Mouse (Mus musculus): Measurements from ENCODE around the gene Rpl7a. TPM values are rescaled to one million over a fixed set of nuclear protein-coding genes. Genes with fewer than 3 reads are reported as not detected.
A peak's percentile ranks its signal among the peaks of the same experiment; 100 is the strongest.

The Rpl7a gene
- total RNA-seq, 2 experiments from 2014 or later: 490 to 502 TPM

DNA sequence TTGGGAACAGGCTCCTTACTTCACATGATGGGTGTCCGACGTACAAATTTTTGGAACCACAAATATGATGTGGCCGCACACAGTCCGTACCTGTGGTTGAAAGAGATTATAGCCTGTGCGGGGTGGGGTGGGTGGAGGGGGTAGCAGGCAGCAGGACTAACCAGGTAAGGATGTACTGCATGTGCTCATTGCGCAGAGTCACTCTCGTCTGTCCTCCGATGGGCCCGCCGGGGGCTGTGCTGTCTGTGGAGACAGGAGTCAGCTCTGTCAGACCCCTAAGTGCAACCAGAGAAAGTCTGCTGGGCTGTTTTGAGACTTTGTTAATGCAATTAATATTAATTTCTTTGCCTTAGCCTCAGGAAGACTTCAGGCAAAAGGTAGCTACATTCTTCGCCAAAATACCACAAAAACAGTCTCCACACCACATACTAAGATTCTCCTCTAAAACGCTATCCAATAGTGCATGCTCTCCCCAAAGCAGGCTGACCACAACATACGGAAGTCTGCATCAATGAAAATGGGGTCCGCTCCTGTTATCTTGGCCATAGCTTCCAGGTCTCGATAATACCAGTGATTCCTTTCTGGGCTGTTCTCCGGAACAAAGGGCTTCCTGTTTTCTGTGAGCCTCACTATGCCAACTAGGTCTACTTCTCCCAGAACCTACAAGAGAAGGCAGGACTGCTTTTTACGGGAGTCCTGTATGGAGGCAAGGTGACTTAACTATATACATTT lies 3.0 kb downstream of the Rpl7a start:
- DNase-seq (ENCODE audit: low spot score in 2 of 2): no peak

DNA sequence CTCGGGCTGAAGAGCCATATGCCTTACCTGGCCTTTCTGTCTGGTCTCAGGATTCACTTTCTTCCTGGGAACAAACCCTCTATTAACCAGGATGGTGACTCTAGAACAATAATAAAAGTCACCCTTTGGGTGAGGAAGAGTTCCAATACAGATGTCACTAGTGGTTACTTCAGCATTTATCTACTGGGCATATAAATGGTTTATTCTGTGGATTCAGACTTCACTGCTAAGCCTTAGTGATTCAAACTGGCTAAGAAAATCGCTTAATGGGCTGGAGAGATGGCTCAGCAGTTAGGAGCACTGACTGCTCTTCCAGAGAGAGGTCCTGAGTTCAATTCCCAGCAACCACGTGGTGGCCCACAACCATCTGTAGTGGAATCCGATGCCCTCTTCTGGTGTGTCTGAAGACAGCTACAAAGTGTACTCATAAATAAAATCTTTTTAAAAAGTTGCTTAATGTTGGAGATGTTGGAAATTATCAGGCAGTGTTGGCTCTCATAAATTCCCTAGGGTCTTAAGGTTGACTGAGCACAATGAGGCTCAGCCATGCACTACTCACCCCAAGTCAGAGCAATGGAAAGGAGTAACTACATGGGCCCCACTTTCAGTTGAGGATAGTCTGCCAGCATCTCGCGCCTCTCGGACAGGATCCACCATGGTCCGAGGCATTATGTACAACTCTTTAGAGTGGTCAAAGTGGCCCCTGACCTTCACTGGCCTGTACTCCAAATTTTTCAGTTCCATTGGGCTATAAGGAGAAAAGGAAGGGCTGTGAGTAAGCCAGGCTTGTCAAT lies 3.8 kb downstream of the Rpl7a start:
- DNase-seq (ENCODE audit: low spot score in 2 of 2): no peak

DNA sequence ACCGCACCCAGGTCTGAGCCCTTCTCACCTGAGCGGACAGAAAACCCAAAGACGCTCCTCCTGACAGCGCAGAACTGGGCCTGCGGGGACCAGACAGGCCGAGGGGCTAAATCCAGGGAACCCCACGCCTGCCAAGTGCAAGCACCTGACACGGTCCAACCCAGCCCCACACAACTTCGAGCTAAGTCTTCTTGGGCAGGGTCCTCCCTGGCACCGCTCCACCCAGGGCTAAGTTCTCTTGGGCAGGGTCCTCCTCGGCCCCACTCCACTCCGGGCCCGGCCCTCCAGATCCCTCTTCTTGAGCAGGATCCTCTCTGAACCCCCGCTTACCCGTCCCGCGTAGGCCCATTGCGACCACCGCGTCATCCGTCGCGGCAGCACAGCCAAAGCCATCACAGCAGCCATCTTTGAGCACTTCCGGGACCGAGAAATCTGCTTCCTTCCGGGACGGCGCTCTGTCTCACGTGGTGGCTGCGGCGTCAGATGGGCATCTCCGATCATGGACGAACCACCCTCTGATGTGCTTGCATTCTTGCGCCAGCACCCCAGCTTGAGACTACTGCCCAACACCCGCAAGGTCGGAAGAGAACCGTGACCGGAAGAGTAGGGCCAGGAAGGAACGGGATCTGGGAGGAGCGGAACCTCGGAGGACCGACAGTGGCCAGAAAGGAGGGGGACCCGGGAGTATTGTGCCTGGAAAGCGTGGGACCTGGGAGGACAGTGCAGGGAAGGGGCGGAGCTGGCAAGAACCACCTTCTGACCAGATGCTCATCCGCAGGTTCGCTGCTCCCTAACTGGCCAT lies 5.6 kb downstream of the Rpl7a start, which contains the start of the genes Surf2 and Surf1:
Gene Surf2 (plus strand): TSS at position 441 of the 802 bp plus-strand sequence.
Gene Surf1 (minus strand): TSS at position 604 of the 802 bp plus-strand sequence.
- peak; percentile 75 to 77 for DNase-seq (ENCODE audit: low spot score in 2 of 2)

DNA sequence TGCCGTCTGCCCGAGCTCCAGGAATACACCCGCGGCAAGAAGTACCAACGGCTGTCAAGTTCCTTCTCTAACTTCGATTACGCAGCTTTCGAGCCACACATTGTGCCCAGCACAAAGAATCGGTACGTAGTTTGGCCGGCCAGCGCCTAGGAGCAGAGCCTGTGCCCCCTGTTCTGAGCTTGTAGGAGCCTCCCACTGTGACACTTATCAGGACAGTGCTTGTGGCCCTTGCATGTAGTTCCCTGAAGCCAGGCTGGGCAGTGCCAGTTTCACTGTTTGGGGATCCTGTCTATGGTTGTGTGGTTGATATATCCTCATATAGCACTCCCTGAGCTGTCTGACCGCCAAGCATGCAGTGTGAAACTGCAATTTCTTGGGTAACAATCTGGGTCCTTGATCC lies 6.2 kb downstream of the Rpl7a start:
- no peak for DNase-seq (ENCODE audit: low spot score in 2 of 2)

DNA sequence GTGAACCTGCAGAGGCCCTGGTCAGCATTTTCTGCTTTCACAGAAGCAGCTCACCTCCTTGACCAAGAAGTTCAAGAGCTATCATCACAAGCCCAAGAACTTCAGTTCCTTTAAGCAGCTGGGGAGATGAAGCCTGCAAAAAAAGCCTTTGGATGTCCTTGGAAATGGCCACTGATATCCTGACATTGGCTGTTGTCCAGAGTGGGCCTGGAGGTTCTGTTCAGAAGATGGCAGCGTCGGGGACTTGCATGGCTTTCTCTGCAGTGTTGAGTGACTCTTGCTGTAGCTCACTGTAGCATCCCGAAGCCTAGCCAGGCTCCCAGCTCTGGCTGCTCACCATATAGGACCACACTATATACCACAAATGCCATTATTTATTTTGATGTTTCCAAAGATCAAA lies 9.1 kb downstream of the Rpl7a start:
- DNase-seq (ENCODE audit: low spot score in 2 of 2): no peak

DNA sequence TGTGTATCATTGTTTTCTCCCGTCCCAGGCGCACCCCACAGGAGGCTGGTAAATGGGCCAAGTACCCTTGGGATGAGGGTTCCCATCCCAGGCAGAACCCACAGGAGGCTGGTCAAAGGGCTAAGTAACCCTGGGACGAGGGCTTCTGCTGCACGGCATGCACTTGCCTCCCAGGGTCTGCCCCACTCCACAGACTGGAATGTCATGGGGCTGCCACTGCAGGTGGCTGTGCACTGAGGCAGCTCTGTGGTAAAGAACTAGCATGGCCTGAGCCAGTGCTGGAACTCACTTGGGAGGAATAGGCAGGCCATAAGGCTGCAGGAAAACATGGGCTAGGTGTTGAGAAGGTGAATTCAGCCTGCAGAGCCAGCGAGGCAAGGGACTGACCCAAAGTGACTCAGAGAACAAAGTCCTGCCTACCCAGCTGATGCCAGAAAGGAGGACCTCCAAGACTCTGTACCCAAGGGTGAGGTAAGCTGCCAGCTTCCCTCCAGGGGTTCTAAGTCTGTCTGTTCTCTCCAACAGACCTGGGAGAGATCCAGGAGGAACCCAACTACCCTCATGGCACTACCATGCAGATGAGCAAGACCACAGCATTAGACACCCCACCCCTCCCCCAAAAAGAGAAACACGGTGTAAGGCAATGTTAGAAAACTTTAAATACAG lies 9.8 kb downstream of the Rpl7a start:
- no peak for DNase-seq (ENCODE audit: low spot score in 2 of 2)

DNA sequence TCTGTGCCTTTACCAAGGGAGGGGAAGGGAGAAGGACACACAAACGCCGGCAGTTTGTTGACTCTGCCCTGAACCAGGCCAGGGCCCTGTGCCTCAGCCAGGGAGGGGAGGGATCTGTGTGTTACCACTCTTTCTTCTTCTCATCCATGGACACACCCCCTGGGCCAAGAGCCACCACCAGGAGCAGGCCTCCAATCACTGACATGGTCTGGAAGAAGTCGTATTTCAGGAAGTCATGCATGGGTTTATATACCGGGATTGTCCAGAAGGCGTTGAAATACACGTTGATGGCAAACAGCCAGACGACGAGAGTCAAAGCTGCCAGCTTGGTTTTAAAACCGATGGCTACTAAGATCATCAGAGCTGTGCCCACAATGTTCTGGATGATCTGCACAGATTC lies 11.2 kb downstream of the Rpl7a start:
- DNase-seq (ENCODE audit: low spot score in 2 of 2): no peak

DNA sequence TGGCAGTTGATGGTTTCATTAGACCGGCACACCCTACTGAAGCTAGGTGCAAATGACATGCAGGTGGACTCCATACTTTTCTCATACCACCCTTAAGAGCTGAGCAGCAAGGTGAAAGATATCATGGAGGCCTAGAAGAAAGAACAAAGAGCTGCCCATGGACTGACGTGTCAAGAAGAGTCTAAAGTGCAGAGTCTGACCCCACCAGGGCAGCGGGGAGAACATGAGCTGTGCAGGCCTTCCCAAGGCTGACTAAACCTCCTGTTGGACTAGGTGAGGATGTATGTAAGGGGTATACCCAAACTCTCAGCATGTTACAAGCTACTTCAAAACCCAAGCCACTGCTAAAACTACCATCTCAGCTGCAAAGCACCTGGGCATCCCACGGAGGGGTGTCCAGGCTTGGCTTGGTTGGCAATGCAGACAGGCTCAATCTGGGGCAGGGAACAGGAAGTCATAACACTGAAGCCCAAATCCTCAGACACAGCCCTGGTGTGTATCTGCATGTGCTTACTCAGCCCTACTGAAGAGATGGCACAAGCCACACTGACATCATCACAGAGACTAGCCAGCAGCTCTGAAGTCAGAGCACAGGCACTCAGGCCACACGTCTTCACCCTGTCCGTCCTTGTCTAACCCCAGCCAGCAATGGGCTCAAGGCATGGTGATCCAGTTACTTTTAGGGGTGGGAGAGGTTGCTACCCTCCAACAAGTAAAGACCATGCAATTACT lies 17.3 kb downstream of the Rpl7a start:
- DNase-seq (ENCODE audit: low spot score in 2 of 2): no peak

DNA sequence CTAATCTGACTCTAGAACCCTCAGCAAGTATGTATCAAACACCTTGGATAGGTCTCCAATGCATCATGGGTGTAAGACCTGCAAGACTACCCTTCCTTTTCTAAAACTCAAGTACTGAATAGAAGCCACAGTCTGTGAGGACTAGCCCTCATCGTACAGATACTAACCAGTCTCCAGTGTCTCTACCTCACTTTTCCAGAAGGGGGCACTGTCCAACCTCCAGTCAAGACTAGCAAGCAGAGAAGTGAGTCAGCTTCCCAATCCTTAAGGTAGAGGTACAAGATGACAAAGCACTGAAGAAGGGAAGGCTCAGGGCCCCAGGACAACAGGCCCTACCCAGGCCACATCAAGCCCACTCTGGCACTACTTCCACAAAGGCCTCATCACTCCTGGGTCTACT lies 19.8 kb downstream of the Rpl7a start:
- peak in 1 of 2 experiments; percentile 58 for DNase-seq (ENCODE audit: low spot score in 2 of 2)

DNA sequence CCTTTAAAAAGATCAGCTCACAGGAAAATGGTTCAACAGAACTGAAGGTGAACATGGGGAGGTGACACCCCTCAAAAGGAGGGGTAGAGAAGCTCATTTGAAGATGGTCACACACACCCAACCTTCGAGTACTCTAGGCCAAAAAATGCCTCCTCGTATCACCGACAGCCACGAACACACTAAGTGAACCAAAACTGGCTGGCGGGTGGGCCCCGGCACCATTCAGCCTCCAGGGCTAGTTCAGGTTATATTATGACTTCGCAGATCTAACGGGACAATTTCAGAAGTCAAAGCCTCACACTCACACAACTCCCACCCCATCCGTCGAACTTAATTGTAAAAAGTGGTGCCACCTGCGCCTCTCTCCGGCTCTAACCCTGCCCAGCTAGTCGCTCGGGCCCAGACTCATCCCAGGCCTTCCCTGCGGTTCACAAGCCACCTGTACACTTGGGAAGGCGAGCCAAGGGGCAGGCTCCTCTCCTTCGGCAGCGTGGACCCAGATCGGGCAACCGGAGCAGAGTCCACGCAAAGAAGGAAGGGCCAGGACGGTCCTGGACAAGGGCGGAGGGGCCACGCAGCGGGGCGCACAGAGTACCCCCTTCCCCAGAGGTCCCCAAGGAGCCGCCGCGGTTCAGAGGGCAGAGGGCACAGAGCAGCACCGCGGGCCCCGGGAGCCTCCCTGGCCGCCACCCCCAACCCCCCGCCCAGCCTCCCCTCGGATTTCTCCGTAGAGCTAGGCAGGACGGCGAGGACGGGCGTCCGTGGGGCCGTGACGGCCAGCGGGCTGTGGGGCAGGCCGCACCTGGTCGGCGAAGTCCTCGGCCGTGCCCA lies 22.1 kb downstream of the Rpl7a start:
- no peak for DNase-seq (ENCODE audit: low spot score in 2 of 2)

DNA sequence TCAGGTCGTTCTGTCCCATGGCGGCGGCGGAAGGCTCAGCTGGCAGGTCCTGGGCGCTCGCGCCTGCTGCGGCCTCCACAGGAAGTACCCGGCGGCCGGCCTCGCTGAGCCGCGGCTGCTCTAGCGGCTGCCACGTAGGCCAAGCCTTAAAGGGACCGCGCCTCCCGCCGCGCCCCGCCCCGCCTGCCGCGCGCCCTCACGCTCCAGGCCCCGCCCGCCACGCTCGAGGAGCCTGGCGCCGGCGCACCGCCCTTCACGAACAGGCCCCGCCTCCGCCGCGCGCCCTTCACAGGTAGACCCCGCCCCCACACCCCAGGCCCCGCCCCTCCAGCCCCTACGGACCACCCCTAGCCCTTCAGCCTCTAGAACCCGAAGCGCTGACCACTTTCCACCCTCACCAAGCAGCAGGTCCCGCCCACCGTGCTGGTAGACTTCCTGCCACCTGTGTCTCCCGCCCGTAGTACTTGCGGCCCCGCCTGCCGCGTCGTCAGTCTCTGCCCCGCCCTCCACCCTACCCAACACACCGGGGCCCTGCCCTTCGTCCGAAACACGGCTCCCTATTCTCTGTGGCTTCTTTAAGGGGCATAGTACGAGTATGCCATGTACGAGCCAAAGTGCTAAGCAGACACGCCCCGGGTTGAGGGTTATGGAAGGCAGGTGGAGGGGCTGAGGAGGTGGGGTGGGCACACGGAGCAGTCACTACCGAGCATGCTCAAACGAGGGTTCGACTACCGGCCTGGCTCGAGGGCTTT lies 22.9 kb downstream of the Rpl7a start, which contains the start of the genes Surf4 and Stkld1:
Gene Surf4 (minus strand): TSS at position 625 of the 752 bp plus-strand sequence.
Gene Stkld1 (plus strand): TSS at position 744 of the 752 bp plus-strand sequence.
- peak; percentile 93 to 94 for DNase-seq (ENCODE audit: low spot score in 2 of 2)

DNA sequence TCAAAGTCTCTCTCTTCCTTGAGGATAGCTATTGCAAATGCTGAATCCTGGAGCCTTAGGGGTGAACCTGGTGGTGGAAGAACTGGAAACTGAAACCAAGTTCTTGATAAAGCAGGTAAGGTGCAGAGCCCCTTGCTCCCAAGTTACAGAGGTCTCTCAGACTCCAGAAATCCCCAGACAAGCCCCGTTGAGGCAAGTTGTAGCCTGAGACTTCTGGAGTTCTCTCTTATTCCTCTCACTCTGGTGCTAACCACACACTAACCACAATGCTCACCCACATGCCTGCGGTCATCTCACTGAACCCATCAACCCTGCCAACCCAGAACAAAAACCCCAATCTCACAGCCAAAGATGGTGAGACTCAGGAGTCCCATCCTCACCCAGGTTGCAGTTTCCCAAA lies 24.7 kb downstream of the Rpl7a start:
- DNase-seq (ENCODE audit: low spot score in 2 of 2): no peak

DNA sequence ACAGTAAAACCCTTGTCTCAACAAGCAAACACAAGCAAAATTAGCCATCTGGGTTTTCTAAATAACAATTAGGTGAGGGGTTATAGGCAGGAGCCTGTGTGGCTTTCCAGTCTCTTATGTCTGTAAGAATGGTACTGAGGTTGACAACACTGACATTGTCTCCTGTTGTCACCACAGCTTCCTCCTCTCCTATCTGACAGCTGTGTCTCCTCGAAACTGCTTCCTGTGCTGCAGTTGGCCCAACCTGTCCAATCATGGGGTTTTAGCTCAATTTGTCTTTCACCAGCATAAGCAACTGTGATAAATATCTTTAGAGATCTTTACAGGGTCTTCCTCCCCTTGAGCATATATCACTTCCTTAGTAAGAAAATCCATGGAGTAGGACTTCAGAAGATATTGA lies 25.9 kb downstream of the Rpl7a start:
- no peak for DNase-seq (ENCODE audit: low spot score in 2 of 2)

DNA sequence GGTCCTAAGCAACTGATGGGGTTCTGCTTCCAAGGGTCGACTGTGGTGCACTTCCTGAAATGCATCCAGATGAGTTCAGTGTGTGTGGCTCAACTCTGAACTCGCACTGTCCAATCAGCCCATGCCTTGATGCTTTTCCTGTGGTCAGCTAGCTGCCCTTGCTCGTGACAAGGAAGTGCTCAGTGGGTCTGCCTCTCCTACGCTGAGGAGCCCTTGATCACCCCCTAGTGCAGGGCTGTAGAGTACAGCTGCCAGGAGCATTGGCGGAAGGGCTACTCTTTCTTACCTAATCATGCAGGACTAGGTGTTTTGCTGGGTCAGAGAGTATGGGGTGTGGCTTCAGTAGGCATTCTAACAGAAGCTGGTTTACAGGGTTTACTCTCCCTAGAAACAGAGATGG lies 31.0 kb downstream of the Rpl7a start:
- no peak for DNase-seq (ENCODE audit: low spot score in 2 of 2)

DNA sequence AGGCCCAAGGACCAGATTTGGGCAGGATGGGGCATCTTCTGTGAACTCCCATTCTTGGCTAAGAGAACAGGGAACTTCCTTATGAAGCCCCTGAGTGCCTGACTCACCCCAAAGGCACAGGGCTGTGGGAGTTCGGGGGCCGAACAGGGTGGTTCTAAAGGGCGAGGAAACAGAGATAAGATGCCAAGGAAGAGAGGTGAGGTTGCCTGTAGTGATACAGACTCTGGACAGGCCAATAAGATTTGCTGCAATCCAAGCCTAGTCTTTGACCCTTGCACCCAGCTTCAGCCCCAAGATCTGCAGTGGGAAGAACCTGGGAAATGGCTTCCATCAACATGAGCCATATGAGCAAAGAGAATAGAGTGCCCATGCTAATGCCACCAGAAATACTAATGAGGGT lies 32.7 kb downstream of the Rpl7a start:
- DNase-seq (ENCODE audit: low spot score in 2 of 2): no peak

DNA sequence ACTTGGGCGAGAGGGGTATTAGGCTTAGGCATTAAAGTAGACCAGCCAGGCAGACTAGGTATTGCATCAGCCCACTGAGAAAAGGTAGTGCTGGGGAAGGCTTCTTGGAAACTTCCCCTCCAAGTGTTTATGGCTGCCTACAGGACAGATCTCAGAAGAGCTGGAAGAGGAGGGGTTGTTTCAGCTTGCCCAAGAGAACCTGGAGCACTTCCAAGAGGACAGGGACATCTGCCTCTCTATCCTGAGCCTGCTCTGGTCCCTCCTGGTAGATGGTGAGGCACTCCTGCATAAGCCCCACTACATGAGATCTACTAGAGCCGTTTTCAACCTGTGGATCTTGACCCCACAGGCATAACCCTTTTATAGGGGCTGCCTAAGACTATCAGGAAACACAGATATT lies 39.8 kb downstream of the Rpl7a start:
- DNase-seq (ENCODE audit: low spot score in 2 of 2): no peak

DNA sequence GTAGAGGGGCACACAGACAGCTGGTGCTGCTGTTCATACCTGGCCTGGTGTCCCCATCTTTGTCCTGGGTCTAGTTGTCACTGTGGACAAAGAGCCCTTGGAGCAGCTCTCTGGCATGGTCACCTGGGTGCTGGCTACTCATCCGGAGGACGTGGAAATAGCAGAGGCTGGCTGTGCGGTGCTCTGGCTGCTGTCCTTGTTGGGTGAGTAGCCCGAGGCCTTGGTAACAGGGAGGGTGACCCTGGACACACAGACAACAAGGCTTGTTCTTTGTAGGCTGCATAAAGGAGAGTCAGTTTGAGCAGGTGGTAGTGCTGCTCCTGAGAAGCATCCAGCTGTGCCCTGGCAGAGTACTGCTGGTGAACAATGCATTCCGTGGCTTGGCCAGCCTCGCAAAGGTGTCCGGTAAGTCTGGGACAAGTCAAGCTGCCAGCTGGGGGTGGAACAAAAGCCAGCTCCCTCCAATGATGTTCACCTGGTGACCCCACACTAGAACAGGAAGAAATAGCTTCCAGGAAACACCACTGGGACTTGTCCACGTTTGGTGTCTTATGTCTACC lies 40.9 kb downstream of the Rpl7a start:
- no peak for DNase-seq (ENCODE audit: low spot score in 2 of 2)

DNA sequence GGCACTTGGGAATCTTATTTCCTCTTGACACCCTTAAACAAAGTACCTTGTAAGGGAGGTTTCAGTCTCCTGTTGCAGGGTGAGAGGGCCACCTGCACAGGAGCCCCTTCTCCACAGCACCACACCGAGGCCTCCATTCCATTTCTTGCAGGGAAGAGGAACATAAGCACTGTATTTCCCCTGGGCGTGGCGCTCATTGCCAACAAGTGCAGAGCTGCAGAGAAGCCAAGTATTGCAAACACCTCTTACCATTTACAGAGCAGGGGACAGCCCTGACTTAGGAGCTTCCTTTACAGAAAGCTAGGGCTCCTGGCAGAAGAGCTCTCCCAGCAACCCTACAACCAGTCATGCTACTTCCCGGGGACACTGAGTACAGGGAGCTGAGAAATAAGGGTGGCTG lies 41.6 kb downstream of the Rpl7a start:
- DNase-seq (ENCODE audit: low spot score in 2 of 2): no peak

All from adrenal gland, adult 18-20 months (tissue).